Mouse (Mus musculus) ES-Bruce4 (cell line): ENCODE results near the gene Keg1. TPM values are rescaled to one million over a fixed set of nuclear protein-coding genes. Genes with fewer than 3 reads are reported as not detected.

Source experiments
- H3K27ac ChIP-seq: 2 replicates; pipeline ENCODE4 v1.5.1; 2012; ENCODE audit warnings: low read length, inconsistent platforms; ENCODE audit not compliant: insufficient read depth
- H3K27me3 ChIP-seq: 2 replicates; pipeline ENCODE4 v1.6.1; 2012; ENCODE audit warnings: mild to moderate bottlenecking, low read length, inconsistent platforms; ENCODE audit not compliant: control insufficient read depth, poor library complexity, insufficient read depth, severe bottlenecking
- H3K36me3 ChIP-seq: 2 replicates; pipeline ENCODE4 v1.6.1; 2012; ENCODE audit warnings: inconsistent platforms, mild to moderate bottlenecking, low read length, moderate library complexity; ENCODE audit not compliant: control insufficient read depth, poor library complexity, insufficient read depth, severe bottlenecking
- H3K4me1 ChIP-seq: one replicate; pipeline ENCODE4 v1.8.1; 2011; ENCODE audit warnings: low read length; ENCODE audit not compliant: control insufficient read depth, insufficient read depth
- H3K4me3 ChIP-seq: 2 replicates; pipeline ENCODE4 v1.5.1; 2011; ENCODE audit warnings: low read depth, mild to moderate bottlenecking, low read length
- H3K9ac ChIP-seq: 2 replicates; pipeline ENCODE4 v1.6.1; 2012; ENCODE audit warnings: low read depth, mild to moderate bottlenecking, inconsistent platforms; ENCODE audit not compliant: poor library complexity, severe bottlenecking
- H3K9me3 ChIP-seq: replicated peaks from 2 replicates; pipeline ENCODE4 v1.6.1; 2012; ENCODE audit warnings: mild to moderate bottlenecking, low read length, inconsistent platforms; ENCODE audit not compliant: control insufficient read depth, poor library complexity, insufficient read depth, severe bottlenecking
- CTCF ChIP-seq: IDR thresholded peaks from one replicate; pipeline ENCODE4 v1.8.1; 2011; ENCODE audit warnings: low read depth, low read length
- EP300 ChIP-seq: IDR thresholded peaks from 2 replicates; pipeline ENCODE4 v1.6.1; 2011; ENCODE audit warnings: low read depth, low read length; ENCODE audit not compliant: insufficient read depth
- POLR2A ChIP-seq: IDR thresholded peaks from one replicate; pipeline ENCODE4 v1.8.1; 2011; ENCODE audit warnings: low read length; ENCODE audit not compliant: insufficient read depth
- polyA plus RNA-seq: library from polyadenylated mRNA; stranded (reverse); fragments of >200 nt; gene quantifications from 2 replicates; pipeline ENCODE4 v1.2.4, GENCODE M21; 2011; ENCODE audit warnings: low read depth; ENCODE audit not compliant: missing spikeins, insufficient read depth, insufficient read length

Keg1 gene
- polyA plus RNA-seq, 1 experiment, result not detected

- H3K27ac ChIP-seq, result no peak overlapping the region
- no peaks in the 10 kb centered on the region for H3K36me3 ChIP-seq
- no peaks in the 10 kb centered on the region for H3K4me1 ChIP-seq
- no peak overlapping the region for H3K4me3 ChIP-seq
- no peak overlapping the region for H3K9ac ChIP-seq
- H3K27me3 ChIP-seq, result no peaks in the 10 kb centered on the region
- H3K9me3 ChIP-seq, result no peaks in the 10 kb centered on the region
- TF ChIP-seq POLR2A (no peak), CTCF (no peak), EP300 (no peak)
These were observed 60.7 kb downstream of the Keg1 start for GRCm38 (mm10) chr19:12756286-12756685.

GRCm38 (mm10) chr19:12758936-12759478 lies 63.4 kb downstream of the Keg1 start:
- Histone ChIP-seq H3K4me3 (no peak overlapping the region), H3K9me3 (no peaks in the 10 kb centered on the region), H3K4me1 (no peaks in the 10 kb centered on the region), H3K9ac (no peak overlapping the region), H3K36me3 (peaks cover 5% of the 10 kb centered on the region), H3K27me3 (no peaks in the 10 kb centered on the region), H3K27ac (no peak overlapping the region)
- TF ChIP-seq EP300 (no peak), CTCF (no peak), POLR2A (no peak)

- H3K9ac ChIP-seq, result no peak overlapping the region
- no peaks in the 10 kb centered on the region for H3K9me3 ChIP-seq
- H3K27ac ChIP-seq, result no peak overlapping the region
- TF ChIP-seq EP300 (no peak), POLR2A (no peak), CTCF (no peak)
- H3K27me3 ChIP-seq, result no peaks in the 10 kb centered on the region
- H3K36me3 ChIP-seq, result peaks cover 5% of the 10 kb centered on the region
- no peaks in the 10 kb centered on the region for H3K4me1 ChIP-seq
- no peak overlapping the region for H3K4me3 ChIP-seq
These were observed 64.1 kb downstream of the Keg1 start for GRCm38 (mm10) chr19:12759656-12760055.

DNA sequence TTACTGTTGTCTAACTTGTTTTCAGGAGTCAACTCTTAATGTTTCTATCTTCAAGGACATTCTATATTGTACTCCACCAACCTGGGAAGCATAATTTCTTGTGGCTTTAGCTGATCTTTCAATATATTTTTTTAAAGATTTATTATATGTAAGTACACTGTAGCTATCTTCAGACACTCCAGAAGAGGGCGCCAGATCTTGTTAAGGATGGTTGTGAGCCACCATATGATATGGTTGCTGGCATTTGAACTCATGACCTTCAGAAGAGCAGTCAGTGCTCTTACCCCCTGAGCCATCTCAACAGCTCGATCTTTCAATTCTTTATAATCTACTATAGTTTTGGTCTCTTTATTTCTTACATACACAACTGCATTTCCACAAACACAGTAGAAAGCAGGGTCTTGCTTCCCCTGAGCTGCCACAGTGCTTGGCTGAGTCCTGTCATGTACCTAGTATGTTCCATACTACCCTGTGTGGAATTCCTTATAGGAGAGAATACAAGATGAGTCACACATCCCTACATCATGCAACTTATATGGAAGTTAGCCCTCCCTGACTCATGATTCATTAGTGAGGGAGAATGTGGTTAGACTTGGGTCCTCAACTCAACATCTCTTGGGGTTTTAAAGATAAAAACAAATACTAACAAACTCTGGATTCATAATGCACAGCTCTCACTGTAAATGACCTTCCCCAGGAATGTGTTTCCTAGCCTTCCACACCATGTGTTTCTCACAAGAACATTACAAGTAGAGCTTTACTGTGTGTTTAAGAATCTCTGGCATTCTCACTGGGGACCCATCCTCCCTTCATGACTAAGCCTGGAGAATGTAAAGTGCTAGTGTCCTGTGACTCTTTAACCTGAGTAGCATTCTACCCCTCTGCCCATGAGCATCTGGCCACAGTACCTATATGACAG lies 66.9 kb downstream of the Keg1 start:
- Histone ChIP-seq H3K4me1 (no peaks in the 10 kb centered on the region), H3K27ac (no peak overlapping the region), H3K9ac (no peak overlapping the region), H3K36me3 (peaks cover 5% of the 10 kb centered on the region), H3K9me3 (no peaks in the 10 kb centered on the region), H3K27me3 (no peaks in the 10 kb centered on the region), H3K4me3 (no peak overlapping the region)
- TF ChIP-seq EP300 (no peak), CTCF (no peak), POLR2A (no peak)

DNA sequence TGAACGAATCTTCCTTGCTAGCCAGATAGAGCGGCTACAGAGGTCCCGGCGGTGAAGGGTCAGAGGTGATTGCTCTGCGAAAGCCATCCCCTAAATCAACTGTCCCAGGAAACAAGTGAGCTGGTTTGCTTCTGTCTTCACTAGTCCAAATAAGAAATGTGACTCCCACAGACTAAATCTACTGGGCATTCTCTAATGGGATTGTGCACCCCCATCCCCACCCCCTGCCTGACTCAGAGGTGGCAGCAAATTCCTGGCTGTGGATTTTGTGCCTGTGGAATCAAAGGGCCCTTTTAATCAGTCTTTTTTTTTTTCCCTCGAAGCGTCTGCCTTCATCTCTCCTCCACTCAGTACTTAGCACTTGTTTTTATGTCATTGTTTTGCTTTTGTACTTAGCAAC lies 69.7 kb downstream of the Keg1 start, which contains the start of gene Cntf:
Gene Cntf (minus strand): TSS at position 325 of the 400 bp plus-strand sequence.
- H3K36me3 ChIP-seq, result peaks cover 28% of the 10 kb centered on the region
- H3K9ac ChIP-seq, result no peak within 1 kb of the TSS
- TF ChIP-seq EP300 (no peak), POLR2A (no peak), CTCF (no peak)
- H3K27me3 ChIP-seq, result no peaks in the 10 kb centered on the region
- H3K27ac ChIP-seq, result no peak within 1 kb of the TSS
- H3K4me1 ChIP-seq, result no peaks in the 10 kb centered on the region
- H3K9me3 ChIP-seq, result no peaks in the 10 kb centered on the region
- no peak within 1 kb of the TSS for H3K4me3 ChIP-seq

Other genes starting within 250 kb of the Keg1 start
- gene Mpeg1, start 235.0 kb upstream of the Keg1 start, polyA plus RNA-seq, result 0.20 TPM in 1 of 2 replicates, not detected in the other
- 4.0 and 5.1 TPM in 2 replicates for gene Dtx4, start 194.3 kb upstream of the Keg1 start, polyA plus RNA-seq
- gene Fam111a, start 150.0 kb upstream of the Keg1 start, polyA plus RNA-seq, result 10.2 and 17.2 TPM in 2 replicates
- gene Gm4952, start 95.8 kb upstream of the Keg1 start, polyA plus RNA-seq, result not detected in 2 replicates
- not detected in 2 replicates for gene Glyat, start 62.5 kb upstream of the Keg1 start, polyA plus RNA-seq
- gene Olfr1442, start 25.3 kb upstream of the Keg1 start, polyA plus RNA-seq, result not detected in 2 replicates
- gene Olfr1443, start 17.7 kb upstream of the Keg1 start, polyA plus RNA-seq, result not detected in 2 replicates
- 6.4 and 6.7 TPM in 2 replicates for gene Cntf, start 69.8 kb downstream of the Keg1 start, polyA plus RNA-seq
- gene Zfp91, start 100.3 kb downstream of the Keg1 start, polyA plus RNA-seq, result 40.9 and 48.9 TPM in 2 replicates
- gene Lpxn, start 100.4 kb downstream of the Keg1 start, polyA plus RNA-seq, result 0.65 and 0.72 TPM in 2 replicates
- gene Gm5244, start 150.9 kb downstream of the Keg1 start, polyA plus RNA-seq, result 12.2 and 13.8 TPM in 2 replicates
- not detected in 2 replicates for gene Olfr1444, start 161.5 kb downstream of the Keg1 start, polyA plus RNA-seq
- gene Olfr1445, start 188.1 kb downstream of the Keg1 start, polyA plus RNA-seq, result not detected in 2 replicates
- gene Olfr1446, start 197.7 kb downstream of the Keg1 start, polyA plus RNA-seq, result not detected in 2 replicates
- gene Olfr1447, start 208.0 kb downstream of the Keg1 start, polyA plus RNA-seq, result not detected in 2 replicates
- gene Olfr1448, start 228.6 kb downstream of the Keg1 start, polyA plus RNA-seq, result not detected in 2 replicates
- not detected in 2 replicates for gene Olfr1449, start 235.1 kb downstream of the Keg1 start, polyA plus RNA-seq